Mouse (Mus musculus): ENCODE results near the gene Fstl4. TPM values are rescaled to one million over a fixed set of nuclear protein-coding genes. Genes with fewer than 3 reads are reported as not detected.

The Fstl4 gene
- polyA plus RNA-seq, 1 experiment from 2014 or later = 2.6 TPM

DNA sequence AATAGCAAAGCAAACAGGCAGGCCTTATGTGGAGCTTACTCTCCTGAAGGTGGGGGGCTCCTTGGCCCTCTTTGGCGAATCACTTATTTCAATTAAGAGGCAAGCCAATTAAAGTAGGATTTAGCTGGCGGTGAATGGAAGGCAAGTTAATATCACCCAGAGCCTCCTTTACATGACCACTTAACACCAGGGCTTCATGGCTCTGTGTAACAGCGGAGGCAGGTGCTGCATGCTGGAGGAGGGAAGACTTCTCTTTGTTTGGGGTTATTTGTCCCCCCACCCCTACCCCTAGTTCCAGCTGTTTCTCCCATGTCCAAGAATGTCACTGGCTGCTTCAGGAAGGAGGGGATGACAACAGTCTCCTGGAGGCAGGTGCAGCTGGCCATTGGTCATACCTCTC lies 10.9 kb downstream of the Fstl4 start:
- no peak overlapping the region for H3K4me3 ChIP-seq (replicated peaks)
- no peaks in the 10 kb centered on the region for H3K36me3 ChIP-seq
- no peak overlapping the region for H3K9ac ChIP-seq
- no peak overlapping the region for H3K27ac ChIP-seq
- no peaks in the 10 kb centered on the region for H3K27me3 ChIP-seq (replicated peaks)
- ATAC-seq (ENCODE audit: insufficient read depth, low FRiP score, low read depth) = no peak
- H3K9me3 ChIP-seq = no peaks in the 10 kb centered on the region
- H3K4me2 ChIP-seq = no peak overlapping the region
- H3K4me1 ChIP-seq = no peaks in the 10 kb centered on the region
- WGBS = 93% methylated on average over 3 of the region's 3 CpGs

DNA sequence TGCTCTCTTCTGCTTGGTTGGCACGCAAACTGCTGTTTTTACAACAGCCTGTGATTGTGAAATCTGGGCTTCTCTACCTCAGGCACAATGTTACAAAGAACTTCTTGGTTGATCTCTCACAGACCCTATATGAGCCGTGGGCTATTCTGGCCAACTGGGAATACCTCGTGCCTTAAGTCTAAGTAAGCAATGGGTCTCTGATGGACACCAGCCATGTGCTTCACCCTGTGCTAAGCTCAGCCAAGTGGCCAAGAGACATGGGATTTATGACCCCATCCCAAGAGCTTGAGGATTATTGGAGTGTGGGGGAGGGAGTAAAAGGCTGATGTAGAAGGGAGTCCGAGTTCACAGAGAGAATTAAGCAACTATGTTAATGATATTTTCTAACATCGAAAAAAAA lies 18.0 kb downstream of the Fstl4 start:
- H3K4me3 ChIP-seq (replicated peaks) = no peak overlapping the region
- no peaks in the 10 kb centered on the region for H3K4me1 ChIP-seq
- ATAC-seq (ENCODE audit: insufficient read depth, low FRiP score, low read depth) = no peak
- H3K4me2 ChIP-seq = no peak overlapping the region
- no peaks in the 10 kb centered on the region for H3K36me3 ChIP-seq
- no peak overlapping the region for H3K9ac ChIP-seq
- H3K27me3 ChIP-seq (replicated peaks) = no peaks in the 10 kb centered on the region
- no peaks in the 10 kb centered on the region for H3K9me3 ChIP-seq
- no peak overlapping the region for H3K27ac ChIP-seq
- 81% methylated on average over 5 of the region's 5 CpGs for WGBS

DNA sequence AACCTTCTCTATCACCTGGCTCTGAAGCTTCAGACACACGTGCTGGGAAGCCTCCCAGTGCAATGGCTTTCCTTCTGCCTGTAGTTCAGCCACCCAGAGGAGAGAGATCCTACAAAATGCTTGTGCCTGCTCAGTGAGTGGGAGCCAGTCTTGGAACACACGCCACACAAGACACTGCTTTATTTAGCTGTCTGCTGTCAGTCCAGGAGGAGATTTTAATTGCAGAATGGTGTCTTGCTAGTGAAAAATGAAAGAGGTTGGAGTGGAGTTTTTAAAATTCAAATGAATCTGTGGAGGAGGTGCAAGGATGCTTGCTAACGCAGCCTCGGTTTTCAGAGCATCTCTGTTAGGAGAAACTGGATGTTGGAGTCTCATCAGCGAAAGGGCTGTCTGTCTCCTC lies 29.9 kb downstream of the Fstl4 start:
- Histone ChIP-seq H3K27me3 (replicated peaks) (no peaks in the 10 kb centered on the region), H3K27ac (no peak overlapping the region), H3K9ac (no peak overlapping the region), H3K4me1 (no peaks in the 10 kb centered on the region), H3K36me3 (no peaks in the 10 kb centered on the region), H3K4me2 (no peak overlapping the region), H3K4me3 (replicated peaks) (no peak overlapping the region), H3K9me3 (no peaks in the 10 kb centered on the region)
- no peak for ATAC-seq (ENCODE audit: insufficient read depth, low FRiP score, low read depth)
- whole genome bisulfite sequencing = 74% methylated on average over 5 of the region's 5 CpGs

DNA sequence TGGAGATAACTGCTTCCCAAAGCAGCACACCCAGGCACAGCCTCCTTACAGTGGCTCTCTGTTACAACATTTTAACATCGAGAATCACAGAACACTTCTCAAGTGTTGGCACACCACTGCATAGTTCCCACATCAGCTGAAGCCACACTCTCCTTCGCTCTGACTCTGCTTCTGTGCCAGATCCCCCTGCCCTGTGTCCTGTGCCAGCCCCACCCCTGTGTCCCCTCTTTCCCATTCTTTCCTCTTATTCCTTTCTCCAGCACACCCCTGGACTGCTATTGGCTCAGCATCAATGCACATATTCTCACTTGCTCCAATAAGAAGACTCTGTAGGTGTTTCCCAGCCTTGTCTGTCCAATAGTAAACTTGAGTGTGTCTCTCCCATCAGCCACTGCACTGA lies 45.1 kb downstream of the Fstl4 start:
- H3K27me3 ChIP-seq (replicated peaks) = no peaks in the 10 kb centered on the region
- H3K4me3 ChIP-seq (replicated peaks) = no peak overlapping the region
- no peaks in the 10 kb centered on the region for H3K9me3 ChIP-seq
- no peaks in the 10 kb centered on the region for H3K36me3 ChIP-seq
- 78% methylated on average over 2 of the region's 2 CpGs for WGBS
- no peak overlapping the region for H3K4me2 ChIP-seq
- no peak overlapping the region for H3K27ac ChIP-seq
- H3K9ac ChIP-seq = no peak overlapping the region
- ATAC-seq (ENCODE audit: insufficient read depth, low FRiP score, low read depth) = no peak
- H3K4me1 ChIP-seq = no peaks in the 10 kb centered on the region

DNA sequence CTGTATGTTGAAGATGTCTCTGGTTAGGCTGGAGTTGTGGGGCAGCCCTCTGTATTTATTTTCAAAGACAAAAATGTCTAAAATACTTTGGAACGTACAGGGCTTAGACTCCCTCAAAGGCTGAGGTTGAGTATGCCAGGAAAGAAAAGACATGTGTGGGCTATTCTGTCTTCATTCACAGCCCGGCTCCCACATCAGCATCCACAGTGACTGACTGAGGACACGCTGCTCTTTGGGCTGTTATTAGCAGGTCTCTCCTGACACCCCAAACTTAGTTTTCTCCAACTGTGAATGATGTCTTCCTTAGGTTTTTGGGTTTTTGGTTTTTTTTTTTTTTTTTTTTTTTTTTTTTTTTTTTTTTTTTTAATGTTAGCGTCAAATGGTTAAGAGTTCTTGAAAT lies 51.6 kb downstream of the Fstl4 start:
- 83% methylated on average over 4 of the region's 4 CpGs for WGBS
- Histone ChIP-seq H3K9ac (no peak overlapping the region), H3K27me3 (replicated peaks) (no peaks in the 10 kb centered on the region), H3K36me3 (no peaks in the 10 kb centered on the region), H3K9me3 (no peaks in the 10 kb centered on the region), H3K27ac (no peak overlapping the region), H3K4me2 (no peak overlapping the region), H3K4me1 (no peaks in the 10 kb centered on the region), H3K4me3 (replicated peaks) (no peak overlapping the region)
- no peak for ATAC-seq (ENCODE audit: insufficient read depth, low FRiP score, low read depth)

DNA sequence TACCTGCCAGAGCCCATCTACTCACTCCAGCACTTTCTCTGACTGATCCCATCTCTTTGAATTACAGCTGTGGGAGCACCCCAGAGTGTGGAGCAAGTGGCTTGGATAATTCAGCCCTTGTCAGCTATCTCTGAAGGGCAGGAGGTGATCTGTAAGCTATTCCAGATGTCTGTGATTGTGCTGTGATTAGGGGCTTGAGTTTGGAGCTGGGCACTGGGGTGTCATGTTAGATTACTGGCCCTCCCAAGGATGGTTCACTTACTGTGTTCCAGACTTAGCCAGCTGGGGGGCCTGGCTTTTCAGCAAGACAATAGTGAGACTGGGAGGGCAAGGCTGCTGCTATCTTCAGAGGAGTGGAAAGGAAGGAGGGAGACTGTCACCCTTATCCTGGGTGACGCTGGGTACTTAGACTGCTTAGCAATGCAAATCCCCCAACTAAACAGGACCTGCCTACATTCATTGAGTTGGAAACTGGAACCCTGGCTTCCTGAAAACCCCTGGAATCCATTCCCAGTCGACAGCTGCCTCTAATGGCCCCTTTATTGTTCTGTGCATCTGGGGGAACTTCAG lies 56.0 kb downstream of the Fstl4 start:
- 2% methylated on average over 2 of the region's 2 CpGs for WGBS
- no peaks in the 10 kb centered on the region for H3K36me3 ChIP-seq
- H3K9ac ChIP-seq = no peak overlapping the region
- no peaks in the 10 kb centered on the region for H3K27me3 ChIP-seq (replicated peaks)
- no peak overlapping the region for H3K4me3 ChIP-seq (replicated peaks)
- no peaks in the 10 kb centered on the region for H3K4me1 ChIP-seq
- ATAC-seq (ENCODE audit: insufficient read depth, low FRiP score, low read depth) = no peak
- H3K27ac ChIP-seq = no peak overlapping the region
- H3K4me2 ChIP-seq = no peak overlapping the region
- H3K9me3 ChIP-seq = no peaks in the 10 kb centered on the region

DNA sequence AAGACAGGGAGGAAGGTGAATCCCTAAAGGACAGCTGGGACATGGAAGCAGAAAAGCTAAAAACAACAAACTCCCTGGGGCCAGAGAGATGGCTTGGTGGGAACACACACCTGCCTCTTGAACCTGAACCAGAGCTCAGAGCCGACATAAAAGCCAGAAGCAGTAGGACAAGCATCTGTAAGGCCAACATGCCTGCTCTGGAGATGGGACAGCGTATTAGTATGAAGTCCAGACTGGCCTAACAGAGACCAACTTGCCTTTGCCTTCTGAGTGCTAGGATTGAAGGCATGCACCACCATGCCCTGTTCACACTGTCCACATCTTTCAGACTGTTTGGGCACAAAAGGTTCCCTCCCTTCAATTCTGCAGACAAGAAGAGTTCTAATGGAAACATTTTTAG lies 62.2 kb downstream of the Fstl4 start:
- H3K9me3 ChIP-seq = no peaks in the 10 kb centered on the region
- no peak for ATAC-seq (ENCODE audit: insufficient read depth, low FRiP score, low read depth)
- no peak overlapping the region for H3K4me3 ChIP-seq (replicated peaks)
- H3K9ac ChIP-seq = no peak overlapping the region
- WGBS = 73% methylated on average over 2 of the region's 2 CpGs
- no peaks in the 10 kb centered on the region for H3K36me3 ChIP-seq
- H3K4me2 ChIP-seq = no peak overlapping the region
- no peak overlapping the region for H3K27ac ChIP-seq
- no peaks in the 10 kb centered on the region for H3K27me3 ChIP-seq (replicated peaks)
- H3K4me1 ChIP-seq = no peaks in the 10 kb centered on the region

DNA sequence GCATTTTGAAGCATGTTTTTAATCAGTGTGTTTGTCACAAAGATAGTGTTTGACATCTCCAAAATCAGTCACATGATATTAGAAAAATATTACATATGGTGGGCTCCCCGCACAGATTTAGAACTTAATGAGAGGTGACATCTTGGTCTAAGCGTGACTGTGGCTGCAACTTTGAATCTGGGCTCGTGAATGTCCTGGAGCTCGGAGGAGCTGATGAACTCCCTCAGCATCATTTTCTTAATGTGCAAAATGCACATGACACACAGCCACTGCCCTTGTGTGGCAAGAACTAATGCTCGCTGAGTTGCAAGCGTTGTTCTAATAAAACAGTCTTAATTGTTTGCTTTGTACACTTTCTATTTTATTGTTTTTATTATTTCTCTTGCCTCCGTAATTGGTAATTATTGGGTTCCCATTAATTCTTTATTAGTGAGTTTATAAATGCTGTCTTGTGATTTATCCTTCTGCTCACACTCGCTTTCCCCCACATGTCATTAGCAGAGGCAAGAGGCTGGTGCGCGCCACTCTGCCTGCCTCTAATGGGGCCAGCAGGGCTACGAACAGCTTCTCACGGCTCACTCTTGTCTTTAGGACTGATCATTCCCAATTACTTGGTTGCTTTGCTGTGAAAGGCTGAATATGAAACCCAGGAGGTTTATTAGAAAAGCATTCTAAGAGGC lies 67.3 kb downstream of the Fstl4 start:
- H3K9ac ChIP-seq = no peak overlapping the region
- no peak for ATAC-seq (ENCODE audit: insufficient read depth, low FRiP score, low read depth)
- no peaks in the 10 kb centered on the region for H3K27me3 ChIP-seq (replicated peaks)
- H3K36me3 ChIP-seq = no peaks in the 10 kb centered on the region
- H3K4me3 ChIP-seq (replicated peaks) = no peak overlapping the region
- H3K4me2 ChIP-seq = no peak overlapping the region
- no peaks in the 10 kb centered on the region for H3K9me3 ChIP-seq
- 83% methylated on average over 12 of the region's 12 CpGs for WGBS
- H3K4me1 ChIP-seq = no peaks in the 10 kb centered on the region
- no peak overlapping the region for H3K27ac ChIP-seq

DNA sequence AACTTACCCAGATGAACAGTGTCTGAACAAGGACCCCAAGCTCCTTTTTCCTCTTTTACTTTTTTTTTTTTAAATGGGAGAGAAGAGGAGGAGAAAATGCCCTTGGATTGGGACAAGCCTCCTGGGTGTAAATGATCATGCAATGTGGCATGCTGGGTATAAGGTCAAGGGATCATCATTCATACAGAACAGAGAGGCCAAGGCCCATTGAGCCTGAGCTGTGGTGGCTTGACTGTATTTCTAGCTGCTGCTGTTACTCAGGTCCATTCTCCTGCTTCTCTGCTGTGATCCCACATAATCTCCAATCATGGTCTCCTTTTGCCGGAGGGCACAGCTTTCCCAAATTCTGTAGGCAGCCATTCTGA lies 67.9 kb downstream of the Fstl4 start:
- 95% methylated on average over 1 of the region's 1 CpGs for WGBS

DNA sequence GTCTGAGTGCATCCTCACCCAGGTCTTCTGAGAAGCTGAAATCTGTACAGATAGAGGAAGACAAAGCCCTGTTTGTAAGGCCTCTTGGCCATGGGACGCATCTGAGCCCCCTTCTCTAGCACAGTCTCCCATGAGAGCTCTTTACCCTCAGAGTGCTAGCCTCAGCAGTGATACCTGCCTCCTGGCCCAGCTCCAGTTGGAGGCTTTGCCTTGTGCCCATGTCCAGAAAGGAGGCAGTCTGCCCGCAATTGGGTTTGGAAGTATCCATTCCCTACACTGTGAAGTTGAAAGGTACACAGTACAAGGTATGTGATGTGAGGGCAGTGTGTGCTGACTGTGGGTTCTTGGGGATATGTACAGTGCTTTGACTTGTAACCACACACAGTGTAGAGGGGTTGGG lies 84.3 kb downstream of the Fstl4 start:
- H3K4me2 ChIP-seq = no peak overlapping the region
- H3K9me3 ChIP-seq = no peaks in the 10 kb centered on the region
- H3K27me3 ChIP-seq (replicated peaks) = no peaks in the 10 kb centered on the region
- H3K27ac ChIP-seq = no peak overlapping the region
- H3K36me3 ChIP-seq = no peaks in the 10 kb centered on the region
- no peaks in the 10 kb centered on the region for H3K4me1 ChIP-seq
- no peak for ATAC-seq (ENCODE audit: insufficient read depth, low FRiP score, low read depth)
- H3K4me3 ChIP-seq (replicated peaks) = no peak overlapping the region
- H3K9ac ChIP-seq = no peak overlapping the region
- 83% methylated on average over 2 of the region's 2 CpGs for WGBS

More for the DNA sequence above, 67.9 kb downstream of the Fstl4 start:
- H3K4me3 ChIP-seq (replicated peaks) = no peak overlapping the region
- H3K9ac ChIP-seq = no peak overlapping the region
- ATAC-seq (ENCODE audit: insufficient read depth, low FRiP score, low read depth) = no peak
- no peak overlapping the region for H3K27ac ChIP-seq
- H3K36me3 ChIP-seq = no peaks in the 10 kb centered on the region
- H3K4me2 ChIP-seq = no peak overlapping the region
- no peaks in the 10 kb centered on the region for H3K27me3 ChIP-seq (replicated peaks)
- no peaks in the 10 kb centered on the region for H3K4me1 ChIP-seq
- no peaks in the 10 kb centered on the region for H3K9me3 ChIP-seq

DNA sequence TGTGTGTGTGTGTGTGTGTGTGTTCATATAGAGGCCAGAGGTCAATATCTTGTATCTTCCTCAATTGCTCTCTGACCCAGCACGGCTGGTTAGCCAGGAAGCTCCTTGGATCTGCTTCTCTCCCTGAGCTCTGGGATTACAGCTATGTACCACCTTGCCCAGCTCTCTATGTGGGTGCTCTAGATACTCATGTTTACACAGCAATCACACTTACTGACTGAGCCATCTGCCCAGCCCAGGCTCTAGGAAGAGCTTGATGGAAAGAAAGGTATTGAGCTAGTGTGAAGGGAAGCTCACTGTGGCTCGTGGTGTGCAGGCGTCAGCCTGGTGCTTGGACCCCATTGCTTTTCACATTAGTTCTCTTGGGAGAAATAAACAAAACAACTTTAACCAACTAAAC lies 85.6 kb downstream of the Fstl4 start:
- H3K4me2 ChIP-seq = no peak overlapping the region
- no peaks in the 10 kb centered on the region for H3K4me1 ChIP-seq
- no peak overlapping the region for H3K9ac ChIP-seq
- no peak overlapping the region for H3K27ac ChIP-seq
- no peaks in the 10 kb centered on the region for H3K36me3 ChIP-seq
- WGBS = 74% methylated on average over 3 of the region's 3 CpGs
- no peaks in the 10 kb centered on the region for H3K9me3 ChIP-seq
- no peak overlapping the region for H3K4me3 ChIP-seq (replicated peaks)
- H3K27me3 ChIP-seq (replicated peaks) = no peaks in the 10 kb centered on the region
- ATAC-seq (ENCODE audit: insufficient read depth, low FRiP score, low read depth) = no peak

DNA sequence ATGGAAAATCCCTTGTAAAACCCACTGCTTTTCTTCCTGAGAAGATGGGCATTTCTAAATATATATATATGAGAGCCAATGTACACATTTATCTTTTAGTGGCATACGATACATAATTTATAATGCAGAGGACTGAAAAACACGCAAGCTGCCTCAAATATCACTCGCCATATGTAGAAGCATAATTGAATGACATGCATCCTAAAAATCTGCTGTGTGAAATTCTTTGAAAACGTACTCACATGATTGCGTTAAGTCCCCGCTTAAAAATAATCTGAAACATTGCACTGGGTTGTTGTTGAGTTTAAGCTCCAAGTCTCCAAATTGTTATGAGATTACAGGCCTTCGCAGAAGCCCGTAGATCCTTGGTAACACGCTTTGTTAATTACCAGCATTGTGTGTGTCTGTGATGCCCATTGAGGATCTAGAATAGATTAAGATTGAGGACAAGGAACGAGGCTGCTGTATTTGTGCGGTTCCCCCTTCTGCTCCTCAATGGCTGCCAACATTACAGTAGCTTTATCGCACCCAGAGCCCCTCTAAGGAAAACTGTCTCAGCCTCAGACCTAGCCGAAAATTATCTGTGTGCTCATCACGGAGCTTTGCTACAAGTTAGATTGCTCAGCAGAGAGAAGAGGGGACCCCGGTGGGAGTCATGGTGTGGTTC lies 108.5 kb downstream of the Fstl4 start:
- no peak overlapping the region for H3K9ac ChIP-seq
- H3K27ac ChIP-seq = no peak overlapping the region
- no peaks in the 10 kb centered on the region for H3K9me3 ChIP-seq
- H3K27me3 ChIP-seq (replicated peaks) = no peaks in the 10 kb centered on the region
- no peak for ATAC-seq (ENCODE audit: insufficient read depth, low FRiP score, low read depth)
- 90% methylated on average over 15 of the region's 15 CpGs for WGBS
- no peak overlapping the region for H3K4me2 ChIP-seq
- H3K4me3 ChIP-seq (replicated peaks) = no peak overlapping the region
- no peaks in the 10 kb centered on the region for H3K4me1 ChIP-seq
- no peaks in the 10 kb centered on the region for H3K36me3 ChIP-seq

Measured in stomach, embryonic 15.5 days (tissue).